In genomic region chr11:98045596-98045995, GRCm38 (mm10) we compare ENCODE assay signal across 22 mouse cellular contexts. TPM values are rescaled to one million over a fixed set of nuclear protein-coding genes. Genes with fewer than 3 reads are reported as not detected.
DNase-seq lines count a peak whose midpoint lies in the region; ATAC-seq and TF ChIP-seq lines count a peak whose summit lies in the region.
"Had no signal": no experiment of that assay in that cellular context is flagged by ENCODE, and none has a peak within 500 bp of the region (broad histone marks: within the 10 kb centered on the region; RNA-seq: fewer than 3 reads in every experiment).

No protein-coding gene starts in this region.

- H3K79me2 ChIP-seq in CH12.LX (replicated peaks; ENCODE audit: control insufficient read depth, extremely low read depth, insufficient read depth, poor library complexity, severe bottlenecking) = no peaks in the 10 kb centered on the region

- intact Hi-C loops in gastrocnemius, adult 2 months (cut with DNase I) = no loop called here

- H3K9me3 ChIP-seq in liver, embryonic 14.5 days (ENCODE audit: control insufficient read depth, low read length) = no peaks in the 10 kb centered on the region
- H3K9me3 ChIP-seq in liver, embryonic 11.5 days (ENCODE audit: control insufficient read depth, low read length) = no peaks in the 10 kb centered on the region
- H3K9me3 ChIP-seq in CH12.LX (replicated peaks; ENCODE audit: low read length) = peaks cover 3% of the 10 kb centered on the region
- H3K9me3 ChIP-seq: embryonic facial prominence, embryonic 12.5 days; intestine, embryonic 15.5 days; limb, embryonic 10.5 days; neural tube, embryonic 12.5 days had no signal

- H3K36me3 ChIP-seq in liver, embryonic 14.5 days (replicated peaks; ENCODE audit: control insufficient read depth, insufficient read depth, low read depth) = no peaks in the 10 kb centered on the region
- no peaks in the 10 kb centered on the region for H3K36me3 ChIP-seq in liver, embryonic 11.5 days (ENCODE audit: control insufficient read depth, insufficient read depth, low read length)
- H3K36me3 ChIP-seq in CH12.LX (replicated peaks in 1 of 2; ENCODE audit: control insufficient read depth in 1 of 2, insufficient read depth in 1 of 2, low read length in 1 of 2) = no peaks in the 10 kb centered on the region
- H3K36me3 ChIP-seq: embryonic facial prominence, embryonic 12.5 days; intestine, embryonic 15.5 days; limb, embryonic 10.5 days had no signal

- no peak overlapping the region for H3K4me3 ChIP-seq in gastrocnemius, adult 2 months
- H3K4me3 ChIP-seq in liver, embryonic 14.5 days (ENCODE audit: insufficient read depth in 1 of 2, low read depth in 2 of 2, low read length in 2 of 2) = no peak overlapping the region
- no peak overlapping the region for H3K4me3 ChIP-seq in liver, embryonic 11.5 days (ENCODE audit: low read depth, low read length)
- H3K4me3 ChIP-seq in CH12.LX (replicated peaks in 1 of 3; ENCODE audit: low read depth in 2 of 3, low read length in 2 of 3, poor library complexity in 1 of 3) = no peak overlapping the region
- H3K4me3 ChIP-seq: embryonic facial prominence, embryonic 12.5 days; intestine, embryonic 15.5 days; limb, embryonic 10.5 days; neural tube, embryonic 12.5 days had no signal

- no peak for TF ChIP-seq POLR2A in CH12.LX (IDR thresholded peaks at IDR 0.05; ENCODE audit: low read depth, low read length)

- DNase-seq in gastrocnemius, adult 2 months = no peak
- no peak for DNase-seq in gastrocnemius, postnatal 25 days
- no peak for DNase-seq in liver, embryonic 14.5 days (ENCODE audit: low read depth in 3 of 3, low spot score in 3 of 3)
- no peak for DNase-seq in liver, embryonic 11.5 days (ENCODE audit: low spot score)
- DNase-seq in CH12.LX (ENCODE audit: extremely low read depth) (peak; percentile 43), ZHBTc4 (ENCODE audit: low read depth, low spot score) (peak; percentile 92)
- DNase-seq in natural killer cell, adult 2 months (ENCODE audit: low spot score in 2 of 2) = no peak
- DNase-seq: adrenal gland, adult 8-10 months; cerebellum, postnatal 36 days; gastrocnemius, postnatal 14 days; kidney, postnatal 36 days; layer of hippocampus, postnatal 36 days; midbrain, embryonic 14.5 days; right cerebral cortex, postnatal 14 days; thymus, adult 18-20 months had no signal

- WGBS in liver, embryonic 14.5 days (ENCODE audit: insufficient replicate concordance) = 52% methylated on average over 4 of the region's 4 CpGs
- 63% methylated on average over 4 of the region's 4 CpGs for WGBS in liver, embryonic 11.5 days

- H3K4me2 ChIP-seq in liver, embryonic 14.5 days (ENCODE audit: low read depth) = no peak overlapping the region
- no peak overlapping the region for H3K4me2 ChIP-seq in liver, embryonic 11.5 days
- no peak overlapping the region for H3K4me2 ChIP-seq in CH12.LX (ENCODE audit: insufficient read depth, low read depth, poor library complexity, severe bottlenecking)
- H3K4me2 ChIP-seq: embryonic facial prominence, embryonic 12.5 days; heart, embryonic 11.5 days; intestine, embryonic 15.5 days; neural tube, embryonic 12.5 days had no signal

- TF ChIP-seq EP300 in liver, embryonic 14.5 days (IDR thresholded peaks at IDR 0.05; ENCODE audit: low read depth) = no peak
- no peak for TF ChIP-seq EP300 in CH12.LX (IDR thresholded peaks at IDR 0.05; ENCODE audit: low read length)

- no peak overlapping the region for H3K27ac ChIP-seq in gastrocnemius, adult 2 months
- no peak overlapping the region for H3K27ac ChIP-seq in liver, embryonic 14.5 days
- no peak overlapping the region for H3K27ac ChIP-seq in liver, embryonic 11.5 days (ENCODE audit: low read depth, low read length)
- H3K27ac ChIP-seq in CH12.LX (ENCODE audit: insufficient read depth, low read depth) = no peak overlapping the region
- H3K27ac ChIP-seq: embryonic facial prominence, embryonic 12.5 days; intestine, embryonic 15.5 days; limb, embryonic 10.5 days; neural tube, embryonic 12.5 days had no signal

- H3K27me3 ChIP-seq in liver, embryonic 14.5 days (ENCODE audit: control insufficient read depth, insufficient read depth, low read length) = peaks cover 6% of the 10 kb centered on the region
- H3K27me3 ChIP-seq in liver, embryonic 11.5 days (replicated peaks; ENCODE audit: control insufficient read depth, insufficient read depth, low read length) = peaks cover 32% of the 10 kb centered on the region
- no peaks in the 10 kb centered on the region for H3K27me3 ChIP-seq in CH12.LX (replicated peaks)

- no peaks in the 10 kb centered on the region for H3K4me1 ChIP-seq in liver, embryonic 14.5 days (replicated peaks; ENCODE audit: control insufficient read depth in 2 of 2, insufficient read depth in 2 of 2, low read length in 1 of 2)
- H3K4me1 ChIP-seq in liver, embryonic 11.5 days (replicated peaks; ENCODE audit: control insufficient read depth, insufficient read depth, low read length) = no peaks in the 10 kb centered on the region
- H3K4me1 ChIP-seq in CH12.LX (ENCODE audit: control insufficient read depth in 1 of 2, insufficient read depth in 2 of 2) = peaks cover 14 to 40% of the 10 kb centered on the region in 2 experiments
- H3K4me1 ChIP-seq: embryonic facial prominence, embryonic 12.5 days; intestine, embryonic 15.5 days had no signal

- no peak for ATAC-seq in liver, embryonic 14.5 days (ENCODE audit: insufficient read depth)
- ATAC-seq in liver, embryonic 11.5 days (replicated peaks; ENCODE audit: low FRiP score) = no peak
- no peak for ATAC-seq in inflammation-experienced regulatory T-cells, adult 6 months
- ATAC-seq: intestine, embryonic 15.5 days had no signal

- in situ Hi-C loops in CH12.LX (cut with MboI; ENCODE audit: low pct_ligation_motif_present, low pct_unique_long_range_greater_than_20kb, low sequenced_read_pairs) = no loop called here

- peak; percentile 6; the same call in 1 of the 2 replicates for TF ChIP-seq CTCF in gastrocnemius, adult 2 months (IDR thresholded peaks at IDR 0.05)
- peak; percentile 57 for TF ChIP-seq CTCF in liver, embryonic 14.5 days (IDR thresholded peaks at IDR 0.05; ENCODE audit: low read depth)
- peak; percentile 22 to 60; a peak in 2 of 4 replicates for TF ChIP-seq CTCF in CH12.LX (conservative IDR thresholded peaks at IDR 0.05 in 1 of 2, IDR thresholded peaks at IDR 0.05 in 1 of 2; ENCODE audit: low read depth in 2 of 2, low read length in 2 of 2)

- dilution Hi-C loops in CH12.LX (cut with MboI; ENCODE audit: extremely low pct_ligation_motif_present, extremely low pct_unique_long_range_greater_than_20kb, low sequenced_read_pairs) = no loop called here

- TF ChIP-seq RAD21 in CH12.LX (IDR thresholded peaks at IDR 0.05; ENCODE audit: low read depth, low read length) = peak; percentile 15

- no peak overlapping the region for H3K9ac ChIP-seq in liver, embryonic 14.5 days (replicated peaks)
- no peak overlapping the region for H3K9ac ChIP-seq in liver, embryonic 11.5 days (ENCODE audit: low read depth, low read length)
- H3K9ac ChIP-seq in CH12.LX (ENCODE audit: insufficient read depth, low read depth) = no peak overlapping the region
- H3K9ac ChIP-seq: embryonic facial prominence, embryonic 12.5 days; intestine, embryonic 15.5 days; neural tube, embryonic 12.5 days had no signal

RNA-seq across cellular contexts. Expression of gene Stac2, which starts 7.7 kb away (rescaled TPM):
- under 1 TPM in 1 of 2 experiments, not detected in 1; 0.11 TPM for total RNA-seq in gastrocnemius, adult 2 months (2021)
- under 1 TPM in 1 of 2 experiments, not detected in 1; 0.13 TPM for total RNA-seq in gastrocnemius, postnatal 25 days (2021)
- 0.02 TPM in 1 of 2 replicates, not detected in the other for polyA plus RNA-seq in liver, embryonic 14.5 days (2012; rRNA removed)
- polyA plus RNA-seq in liver, embryonic 14.5 days (2014; fragmentation: Nextera tagmentation; extraction: Ambion mirVana) = not detected in 2 replicates
- polyA plus RNA-seq in liver, embryonic 11.5 days (2014; fragmentation: Nextera tagmentation; extraction: Ambion mirVana) = 0.22 and 0.43 TPM in 2 replicates
- total RNA-seq in CH12.LX (2012; rRNA removed) = not detected in 2 replicates
- total RNA-seq in CH12.LX (2014; rRNA removed) = not detected in 2 replicates
- 0.07 and 0.11 TPM in 2 replicates for polyA plus RNA-seq in CH12.LX (2012; ENCODE audit: insufficient read length, low read depth)
- under 1 TPM in 1 of 3 experiments, not detected in 2; 0.23 TPM for polyA plus RNA-seq in inflammation-experienced regulatory T-cells, adult 6 months (2017; shearing (Covaris generic))
- total RNA-seq: hematopoietic stem cell, adult 5-6 weeks had no signal

RNA-seq across cellular contexts. Expression of gene Rpl19, which starts 19.1 kb away (rescaled TPM):
- 100 to 1,000 TPM; 404 to 490 TPM for total RNA-seq in gastrocnemius, adult 2 months (2021)
- 100 to 1,000 TPM; 421 to 453 TPM for total RNA-seq in gastrocnemius, postnatal 25 days (2021)
- 713 and 1,005 TPM in 2 replicates for polyA plus RNA-seq in liver, embryonic 14.5 days (2012; rRNA removed)
- 717 and 735 TPM in 2 replicates for polyA plus RNA-seq in liver, embryonic 14.5 days (2014; fragmentation: Nextera tagmentation; extraction: Ambion mirVana)
- 1,333 and 1,422 TPM in 2 replicates for polyA plus RNA-seq in liver, embryonic 11.5 days (2014; fragmentation: Nextera tagmentation; extraction: Ambion mirVana)
- total RNA-seq in CH12.LX (2012; rRNA removed) (5,182 and 5,259 TPM in 2 replicates), CH12.LX (2014; rRNA removed) (3,446 and 3,465 TPM in 2 replicates)
- polyA plus RNA-seq in CH12.LX (2012; ENCODE audit: insufficient read length, low read depth) = 2,949 and 3,228 TPM in 2 replicates
- polyA plus RNA-seq in inflammation-experienced regulatory T-cells, adult 6 months (2017; shearing (Covaris generic)) = 1,000 to 10,000 TPM; 2,465 to 4,071 (median 3,234) TPM

RNA-seq across cellular contexts. Expression of gene Cacnb1, which starts 22.8 kb away (rescaled TPM):
- 100 to 1,000 TPM; 199 to 214 TPM for total RNA-seq in gastrocnemius, adult 2 months (2021)
- total RNA-seq in gastrocnemius, postnatal 25 days (2021) = 100 to 1,000 TPM; 212 to 259 TPM
- polyA plus RNA-seq in liver, embryonic 14.5 days (2012; rRNA removed) = 0.38 and 0.60 TPM in 2 replicates
- 0.21 TPM in 1 of 2 replicates, not detected in the other for polyA plus RNA-seq in liver, embryonic 14.5 days (2014; fragmentation: Nextera tagmentation; extraction: Ambion mirVana)
- polyA plus RNA-seq in liver, embryonic 11.5 days (2014; fragmentation: Nextera tagmentation; extraction: Ambion mirVana) = 2.1 and 2.2 TPM in 2 replicates
- 0.46 and 0.55 TPM in 2 replicates for total RNA-seq in CH12.LX (2012; rRNA removed)
- total RNA-seq in CH12.LX (2014; rRNA removed) = 0.12 TPM in 1 of 2 replicates, not detected in the other
- polyA plus RNA-seq in CH12.LX (2012; ENCODE audit: insufficient read length, low read depth) = 0.36 and 0.59 TPM in 2 replicates
- 1 to 10 TPM; 1.5 to 2.7 (median 2.4) TPM for polyA plus RNA-seq in inflammation-experienced regulatory T-cells, adult 6 months (2017; shearing (Covaris generic))

RNA-seq across cellular contexts. Expression of gene Arl5c, which starts 49.6 kb away (rescaled TPM):
- under 1 TPM; 0.31 to 0.47 TPM for total RNA-seq in gastrocnemius, adult 2 months (2021)
- under 1 TPM in 1 of 2 experiments, not detected in 1; 0.27 TPM for total RNA-seq in gastrocnemius, postnatal 25 days (2021)
- polyA plus RNA-seq in liver, embryonic 14.5 days (2012; rRNA removed) = 1.8 and 2.2 TPM in 2 replicates
- polyA plus RNA-seq in liver, embryonic 14.5 days (2014; fragmentation: Nextera tagmentation; extraction: Ambion mirVana) = 6.0 and 6.4 TPM in 2 replicates
- 24.0 and 31.2 TPM in 2 replicates for polyA plus RNA-seq in liver, embryonic 11.5 days (2014; fragmentation: Nextera tagmentation; extraction: Ambion mirVana)
- total RNA-seq in CH12.LX (2012; rRNA removed) (28.2 and 28.5 TPM in 2 replicates), CH12.LX (2014; rRNA removed) (32.2 and 33.1 TPM in 2 replicates)
- 36.1 and 45.5 TPM in 2 replicates for polyA plus RNA-seq in CH12.LX (2012; ENCODE audit: insufficient read length, low read depth)
- 10 to 100 TPM; 43.8 to 60.5 (median 53.2) TPM for polyA plus RNA-seq in inflammation-experienced regulatory T-cells, adult 6 months (2017; shearing (Covaris generic))

RNA-seq across cellular contexts. Expression of gene Plxdc1, which starts 59.4 kb away (rescaled TPM):
- total RNA-seq in gastrocnemius, adult 2 months (2021) = 1 to 10 TPM; 3.0 to 3.1 TPM
- total RNA-seq in gastrocnemius, postnatal 25 days (2021) = 1 to 10 TPM; 3.1 TPM
- polyA plus RNA-seq in liver, embryonic 14.5 days (2012; rRNA removed) = 0.38 and 0.45 TPM in 2 replicates
- 0.20 and 0.58 TPM in 2 replicates for polyA plus RNA-seq in liver, embryonic 14.5 days (2014; fragmentation: Nextera tagmentation; extraction: Ambion mirVana)
- polyA plus RNA-seq in liver, embryonic 11.5 days (2014; fragmentation: Nextera tagmentation; extraction: Ambion mirVana) = 0.47 and 0.77 TPM in 2 replicates
- 0.04 and 0.08 TPM in 2 replicates for total RNA-seq in CH12.LX (2012; rRNA removed)
- total RNA-seq in CH12.LX (2014; rRNA removed) = not detected in 2 replicates
- 0.16 TPM in 1 of 2 replicates, not detected in the other for polyA plus RNA-seq in CH12.LX (2012; ENCODE audit: insufficient read length, low read depth)
- 1 to 10 TPM; 1.1 to 8.5 (median 2.2) TPM for polyA plus RNA-seq in inflammation-experienced regulatory T-cells, adult 6 months (2017; shearing (Covaris generic))
- polyA plus RNA-seq: heart, embryonic 11.5 days; limb, embryonic 10.5 days had no signal

Comparison
In these comparisons a context has a peak if more than half of its experiments do, and no peak if none do; other contexts are left out.
1. DNase-seq: peak in CH12.LX (single experiment) and ZHBTc4 (single experiment); none in gastrocnemius, adult 2 months (single experiment), gastrocnemius, postnatal 25 days (single experiment), liver, embryonic 14.5 days (0 of 3), liver, embryonic 11.5 days (single experiment) and natural killer cell, adult 2 months (0 of 2).
2. CTCF ChIP-seq: peak in every context shown above with its lines; median percentile 57 in liver, embryonic 14.5 days; 41 in CH12.LX; 6 in gastrocnemius, adult 2 months.